Mouse (Mus musculus) liver, postnatal 0 days (tissue): ENCODE measurements around the gene Sbds.

Experiments used
- CTCF ChIP-seq: sonication (generic); IDR thresholded peaks from 2 replicates; pipeline ENCODE4 v1.5.1; 2016; ENCODE audit warnings: antibody characterized with exemption, low read depth
- EP300 ChIP-seq: IDR thresholded peaks from 2 replicates; pipeline ENCODE4 v1.6.1; 2016; ENCODE audit warnings: antibody characterized with exemption, low read depth, mild to moderate bottlenecking

DNA sequence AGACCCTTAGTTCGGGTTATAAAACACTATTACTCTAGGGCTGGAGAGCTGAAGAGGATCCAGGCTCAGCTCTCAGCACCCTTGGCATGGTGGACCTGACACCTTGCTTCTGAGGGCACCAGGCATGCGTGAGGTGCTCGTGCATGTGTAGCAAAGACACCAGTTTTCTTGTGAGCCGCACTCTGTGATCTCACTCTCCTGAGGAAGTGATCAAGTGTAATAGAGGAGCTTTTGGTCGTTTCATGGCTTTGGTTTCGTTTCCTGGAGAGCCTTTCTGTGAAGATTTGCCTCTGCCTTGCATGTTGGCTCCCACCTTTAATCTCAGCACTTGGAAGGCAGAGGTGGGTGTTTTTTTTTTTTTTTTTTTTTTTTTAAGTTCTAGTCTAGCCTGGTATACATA is 50.8 kb downstream of the Sbds start:
- no peak for TF ChIP-seq CTCF
- no peak for TF ChIP-seq EP300
